ENCODE assay signal across 21 mouse cellular contexts in genomic region chr6:14819798-14820197, GRCm38 (mm10).
DNase-seq lines count a peak whose midpoint lies in the region; ATAC-seq and TF ChIP-seq lines count a peak whose summit lies in the region.
"Had no signal": no experiment of that assay in that cellular context is flagged by ENCODE, and none has a peak within 500 bp of the region (broad histone marks: within the 10 kb centered on the region; RNA-seq: fewer than 3 reads in every experiment).

No protein-coding gene starts in this region.

- H3K36me3 ChIP-seq in forebrain, embryonic 12.5 days (replicated peaks) = no peaks in the 10 kb centered on the region
- H3K36me3 ChIP-seq in forebrain, embryonic 10.5 days (replicated peaks) = no peaks in the 10 kb centered on the region
- no peaks in the 10 kb centered on the region for H3K36me3 ChIP-seq in lung, embryonic 14.5 days (ENCODE audit: insufficient read depth)
- no peaks in the 10 kb centered on the region for H3K36me3 ChIP-seq in forebrain, embryonic 14.5 days (ENCODE audit: control insufficient read depth, insufficient read depth, low read length)
- H3K36me3 ChIP-seq: embryonic facial prominence, embryonic 12.5 days; heart, embryonic 10.5 days; hindbrain, embryonic 12.5 days had no signal

- H3K27me3 ChIP-seq in forebrain, embryonic 12.5 days = no peaks in the 10 kb centered on the region
- no peaks in the 10 kb centered on the region for H3K27me3 ChIP-seq in forebrain, embryonic 10.5 days (ENCODE audit: poor library complexity, severe bottlenecking)
- no peaks in the 10 kb centered on the region for H3K27me3 ChIP-seq in lung, embryonic 14.5 days (ENCODE audit: insufficient read depth, low read length)
- H3K27me3 ChIP-seq in forebrain, embryonic 14.5 days (replicated peaks; ENCODE audit: control insufficient read depth, insufficient read depth, low read length) = no peaks in the 10 kb centered on the region
- H3K27me3 ChIP-seq: embryonic facial prominence, embryonic 12.5 days; hindbrain, embryonic 12.5 days had no signal

- no peak overlapping the region for H3K4me3 ChIP-seq in forebrain, embryonic 12.5 days (replicated peaks)
- no peak overlapping the region for H3K4me3 ChIP-seq in forebrain, embryonic 10.5 days
- no peak overlapping the region for H3K4me3 ChIP-seq in lung, embryonic 14.5 days (ENCODE audit: low read depth, low read length)
- H3K4me3 ChIP-seq in forebrain, embryonic 14.5 days (ENCODE audit: low read depth, low read length) = no peak overlapping the region
- H3K4me3 ChIP-seq: embryonic facial prominence, embryonic 12.5 days; heart, embryonic 10.5 days; hindbrain, embryonic 12.5 days had no signal

- H3K4me2 ChIP-seq in forebrain, embryonic 12.5 days = no peak overlapping the region
- H3K4me2 ChIP-seq in lung, embryonic 14.5 days = no peak overlapping the region
- H3K4me2 ChIP-seq in forebrain, embryonic 14.5 days (ENCODE audit: low read length) = no peak overlapping the region
- H3K4me2 ChIP-seq: embryonic facial prominence, embryonic 12.5 days; hindbrain, embryonic 12.5 days had no signal

- no peak for DNase-seq in forebrain, embryonic 10.5 days (ENCODE audit: extremely low spot score, low spot score)
- DNase-seq in lung, embryonic 14.5 days = peak; percentile 13
- no peak for DNase-seq in lung, adult 18-20 months
- peak; percentile 84 for DNase-seq in forebrain, embryonic 14.5 days (ENCODE audit: low spot score)
- DNase-seq in natural killer cell, adult 2 months (ENCODE audit: low spot score in 2 of 2) = no peak
- DNase-seq in ovary, postnatal 10 days (ENCODE audit: low spot score) = no peak
- DNase-seq: adrenal gland, postnatal 14 days; cerebellum, adult 11 months; cerebellum, adult 8-10 months; cerebellum, postnatal 14 days; embryo, embryonic 11 days; gastrocnemius, postnatal 10 days; heart, adult 18-20 months; heart, postnatal 10 days; heart, postnatal 4 days had no signal

- 59% methylated on average over 2 of the region's 2 CpGs for WGBS in forebrain, embryonic 12.5 days
- 79% methylated on average over 2 of the region's 2 CpGs for WGBS in forebrain, embryonic 10.5 days
- WGBS in lung, embryonic 14.5 days = 57% methylated on average over 2 of the region's 2 CpGs
- WGBS in forebrain, embryonic 14.5 days = 34% methylated on average over 2 of the region's 2 CpGs

- no peaks in the 10 kb centered on the region for H3K4me1 ChIP-seq in forebrain, embryonic 12.5 days
- no peaks in the 10 kb centered on the region for H3K4me1 ChIP-seq in forebrain, embryonic 10.5 days
- no peaks in the 10 kb centered on the region for H3K4me1 ChIP-seq in lung, embryonic 14.5 days (ENCODE audit: insufficient read depth)
- no peaks in the 10 kb centered on the region for H3K4me1 ChIP-seq in forebrain, embryonic 14.5 days (ENCODE audit: control insufficient read depth, insufficient read depth, low read length)
- H3K4me1 ChIP-seq: embryonic facial prominence, embryonic 12.5 days; heart, embryonic 10.5 days; hindbrain, embryonic 12.5 days had no signal

- H3K9ac ChIP-seq in forebrain, embryonic 12.5 days = no peak overlapping the region
- H3K9ac ChIP-seq in lung, embryonic 14.5 days = no peak overlapping the region
- no peak overlapping the region for H3K9ac ChIP-seq in forebrain, embryonic 14.5 days (ENCODE audit: low read length)
- H3K9ac ChIP-seq: embryonic facial prominence, embryonic 12.5 days; hindbrain, embryonic 12.5 days had no signal

- H3K9me3 ChIP-seq in forebrain, embryonic 12.5 days = no peaks in the 10 kb centered on the region
- H3K9me3 ChIP-seq in forebrain, embryonic 10.5 days = no peaks in the 10 kb centered on the region
- no peaks in the 10 kb centered on the region for H3K9me3 ChIP-seq in lung, embryonic 14.5 days (ENCODE audit: low read depth, low read length)
- no peaks in the 10 kb centered on the region for H3K9me3 ChIP-seq in forebrain, embryonic 14.5 days (replicated peaks; ENCODE audit: control insufficient read depth, low read length)
- H3K9me3 ChIP-seq: embryonic facial prominence, embryonic 12.5 days; heart, embryonic 10.5 days; hindbrain, embryonic 12.5 days had no signal

- ATAC-seq in forebrain, embryonic 12.5 days (ENCODE audit: low FRiP score) = peak; percentile 51; the same call in 1 of the 2 replicates
- ATAC-seq in lung, embryonic 14.5 days (ENCODE audit: insufficient read depth) = no peak
- peak; percentile 95 for ATAC-seq in forebrain, embryonic 14.5 days
- ATAC-seq: hindbrain, embryonic 16.5 days; inflammation-experienced regulatory T-cells, adult 6 months had no signal

- TF ChIP-seq CTCF in lung, embryonic 14.5 days (IDR thresholded peaks at IDR 0.05; ENCODE audit: low read depth) = no peak

- no peak overlapping the region for H3K27ac ChIP-seq in forebrain, embryonic 12.5 days
- H3K27ac ChIP-seq in forebrain, embryonic 10.5 days = no peak overlapping the region
- no peak overlapping the region for H3K27ac ChIP-seq in lung, embryonic 14.5 days (ENCODE audit: low read depth)
- H3K27ac ChIP-seq in forebrain, embryonic 14.5 days (ENCODE audit: low read depth, low read length) = no peak overlapping the region
- H3K27ac ChIP-seq: embryonic facial prominence, embryonic 12.5 days; heart, embryonic 10.5 days; hindbrain, embryonic 12.5 days had no signal

Comparison
In these comparisons a context has a peak if more than half of its experiments do, and no peak if none do; other contexts are left out.
1. DNase-seq: peak in lung, embryonic 14.5 days (single experiment) and forebrain, embryonic 14.5 days (single experiment); none in forebrain, embryonic 10.5 days (single experiment), lung, adult 18-20 months (0 of 2), natural killer cell, adult 2 months (0 of 2) and ovary, postnatal 10 days (single experiment).